Mouse (Mus musculus): ENCODE data around the gene Hydin.
"Not testable (repeated sequence)": the region's sequence is repeated elsewhere in the genome, so short reads cannot be mapped to it uniquely, and the experiment has no call there.

DNA sequence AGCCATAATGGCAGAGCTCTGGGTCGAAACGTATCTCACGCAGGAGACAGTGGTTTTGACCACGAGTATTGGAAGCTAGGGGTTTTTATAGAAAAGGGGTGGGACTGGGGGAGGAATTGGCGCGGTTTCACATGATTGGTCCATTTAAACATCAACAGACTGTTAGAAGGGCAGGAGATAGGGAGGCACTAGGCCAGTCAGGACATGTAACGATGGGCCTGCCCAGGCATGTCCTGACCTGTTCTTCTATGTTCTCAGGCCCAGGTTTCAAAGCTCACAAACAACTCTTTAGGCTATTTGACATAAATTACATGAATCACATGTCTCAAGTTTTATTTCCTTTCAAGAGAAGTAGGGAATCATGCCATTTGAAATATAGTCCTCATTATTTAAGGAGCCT is 255.7 kb downstream of the Hydin start:
- TF ChIP-seq POLR2A (IDR thresholded peaks at IDR 0.05; ENCODE audit: borderline replicate concordance, insufficient read depth, low read length); CTCF (IDR thresholded peaks at IDR 0.05; ENCODE audit: borderline replicate concordance, insufficient read depth, low read depth, low read length): not testable (repeated sequence)
